Mouse (Mus musculus) kidney, postnatal 14 days (tissue): Measurements from ENCODE around the gene Gm4792.

ENCODE experiments used
- DNase-seq: peaks from one replicate; pipeline ENCODE4 v3.0.0; 2022; ENCODE audit warnings: mixed read lengths

The Gm4792 gene

DNA sequence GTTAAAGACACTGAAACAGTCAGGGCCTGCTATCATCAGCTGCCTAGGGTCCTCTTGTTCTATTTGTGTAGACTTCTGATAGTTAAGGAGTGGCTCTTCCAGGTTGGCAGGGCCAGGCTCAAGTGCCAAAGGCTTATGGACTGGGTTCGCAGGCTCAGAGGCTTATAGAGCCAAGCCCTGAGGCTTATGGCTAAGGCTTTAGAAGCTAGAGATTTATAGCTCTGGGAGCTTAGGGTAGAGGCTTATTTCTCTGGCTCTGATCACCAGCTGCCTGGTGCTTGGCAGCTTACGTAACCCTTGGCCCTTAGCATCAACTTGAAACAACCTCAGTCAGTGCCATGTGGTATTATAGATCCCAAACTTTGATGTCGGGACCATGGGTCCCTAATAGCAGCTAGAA lies at the start of gene Gm4792:
Gm4792 (minus strand) TSS at position 233 of the 400 bp plus-strand sequence.
- no peak for DNase-seq

DNA sequence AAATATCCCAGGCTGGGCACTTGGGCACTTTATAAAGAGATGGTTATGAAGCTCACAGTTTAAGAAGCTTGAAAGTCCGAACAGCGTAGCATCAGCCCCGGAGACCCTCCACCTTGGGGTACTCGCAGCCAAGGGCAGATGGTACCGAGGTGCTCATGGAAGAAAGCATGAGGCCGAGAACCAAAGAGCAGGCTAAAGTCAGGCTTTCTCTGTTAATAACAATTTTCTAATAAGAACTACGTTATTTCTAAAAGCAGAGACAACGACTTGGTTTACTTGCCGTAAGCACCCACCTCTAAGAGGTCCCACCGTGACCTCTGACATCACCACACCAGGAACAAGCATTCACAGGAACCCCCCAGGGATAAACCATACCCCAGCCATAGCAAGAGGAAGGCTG lies 49.5 kb upstream of the Gm4792 start:
- DNase-seq = no peak

DNA sequence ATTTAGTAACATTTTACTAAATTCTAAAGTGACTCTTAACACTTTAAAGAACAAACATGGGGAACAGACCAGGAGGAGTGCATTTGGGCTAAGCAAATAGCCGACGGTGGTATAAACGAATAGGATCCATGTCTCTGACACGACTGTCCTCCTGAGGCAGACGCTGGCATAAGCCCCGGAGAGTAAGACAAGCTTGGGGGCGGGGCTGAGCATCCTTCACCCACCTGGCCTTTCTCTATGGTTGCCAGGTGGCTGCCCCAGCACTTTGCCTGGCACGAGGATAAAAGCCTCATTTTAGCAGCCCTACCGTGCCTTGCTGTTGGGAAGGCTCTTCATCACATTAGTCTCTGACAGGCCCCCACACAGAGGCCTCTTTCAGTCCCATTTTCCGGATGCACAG lies 48.8 kb upstream of the Gm4792 start:
- no peak for DNase-seq

DNA sequence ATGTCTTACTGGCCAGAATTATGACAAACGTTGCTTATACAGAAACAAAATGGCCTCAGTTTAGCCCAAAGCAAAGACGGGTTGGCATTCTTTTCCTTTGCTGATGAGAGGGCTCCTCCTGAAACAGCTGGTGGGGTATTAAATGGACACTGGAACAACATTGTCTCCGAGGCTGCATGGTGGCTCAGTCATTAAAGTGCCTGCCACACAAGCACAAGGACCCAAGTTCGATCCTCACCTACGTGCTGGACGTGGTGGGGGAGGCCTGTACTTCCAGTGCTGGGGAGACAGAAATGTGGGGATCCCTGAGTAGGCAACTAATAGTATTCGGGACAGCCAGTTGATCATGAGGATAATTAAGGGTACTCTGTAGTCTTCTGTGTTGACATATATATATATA lies 48.1 kb upstream of the Gm4792 start:
- no peak for DNase-seq

DNA sequence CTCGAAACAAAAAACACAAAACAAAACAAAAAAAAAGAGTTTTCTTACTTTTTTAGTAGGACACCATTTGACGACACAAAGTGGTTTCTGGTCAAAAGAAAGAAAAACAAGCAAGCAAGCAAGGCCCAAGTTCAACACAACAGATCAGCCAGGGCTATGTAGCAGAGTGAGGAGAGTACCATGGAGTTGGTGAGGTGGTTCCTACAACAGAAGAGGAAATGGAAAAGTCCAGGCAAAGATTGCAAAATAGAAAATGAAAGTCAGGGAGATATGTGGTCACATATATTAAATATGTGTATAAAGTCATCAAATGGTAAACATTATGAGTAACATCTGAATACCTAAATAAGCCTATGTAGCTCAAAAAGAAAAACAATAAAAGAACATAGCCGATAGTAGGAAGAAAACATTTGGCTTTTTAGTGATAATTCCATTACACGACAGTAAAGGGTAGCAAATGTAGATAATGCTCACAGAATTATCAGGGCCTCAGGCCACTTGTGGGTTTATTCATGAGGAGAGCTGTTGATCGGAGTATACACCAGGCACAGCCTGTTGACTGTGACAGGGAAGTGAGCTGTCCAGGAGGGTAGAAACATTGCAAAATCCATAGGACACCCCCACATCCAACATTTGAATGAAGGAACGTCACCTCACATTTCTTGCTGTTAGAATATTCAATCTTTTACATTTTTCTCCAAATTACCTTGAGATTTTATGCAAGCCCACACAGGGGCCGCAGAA lies 47.2 kb upstream of the Gm4792 start:
- no peak for DNase-seq

DNA sequence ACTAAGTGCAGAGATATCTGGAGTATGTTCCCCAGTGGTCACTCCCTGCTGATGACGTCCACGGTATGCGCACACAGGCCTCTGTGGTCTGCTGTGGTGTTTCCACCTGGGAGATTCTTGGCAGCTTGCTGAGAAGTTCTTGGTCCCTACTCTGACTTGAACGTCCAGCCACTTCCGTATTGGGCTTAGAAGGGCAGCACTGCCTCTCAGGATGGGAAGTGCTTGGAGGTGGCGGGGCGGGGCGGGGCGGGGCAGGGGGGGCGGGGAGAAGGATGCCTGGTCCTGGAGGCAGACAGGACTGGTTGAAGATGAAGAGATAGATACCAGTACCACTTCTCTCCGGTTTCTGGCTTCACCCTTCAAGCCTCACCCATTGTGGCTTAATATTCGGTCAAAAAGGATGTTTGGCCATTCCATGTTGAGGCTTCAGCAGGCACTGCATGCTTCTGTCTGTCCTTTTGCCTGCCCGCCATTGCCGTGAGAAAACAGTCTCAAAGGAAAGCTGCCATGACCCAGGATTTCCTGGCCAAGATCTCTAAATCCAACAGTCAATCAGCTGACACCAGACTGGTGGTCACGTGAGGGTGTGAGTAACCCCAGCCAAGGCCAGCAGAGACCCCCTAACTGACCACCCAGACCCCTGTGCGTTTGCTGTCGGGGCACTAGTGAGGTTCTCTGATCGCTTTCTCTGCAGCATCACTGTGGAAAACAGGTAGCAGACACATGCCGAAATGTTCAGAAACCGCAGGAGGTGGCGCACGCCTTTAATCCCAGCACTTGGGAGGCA lies 46.3 kb upstream of the Gm4792 start:
- no peak for DNase-seq

DNA sequence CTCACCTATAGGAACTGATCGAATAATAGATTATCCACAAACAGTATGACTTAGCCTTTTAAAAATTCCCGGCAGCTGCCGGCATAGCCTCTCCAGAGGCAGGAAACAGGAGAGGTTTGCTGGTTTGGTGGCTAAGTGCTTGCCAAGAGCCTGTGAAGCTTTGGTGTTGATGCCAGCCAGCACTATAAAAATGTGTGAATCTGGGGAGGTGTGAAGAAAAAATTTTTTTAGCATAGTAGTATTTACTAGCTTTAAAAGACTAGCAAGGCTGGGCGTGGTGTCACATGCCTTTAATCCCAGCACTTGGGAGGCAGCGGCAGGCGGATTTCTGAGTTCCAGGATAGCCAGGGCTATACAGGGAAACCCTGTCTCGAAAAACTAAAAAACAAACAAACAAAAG lies 45.1 kb upstream of the Gm4792 start:
- no peak for DNase-seq

DNA sequence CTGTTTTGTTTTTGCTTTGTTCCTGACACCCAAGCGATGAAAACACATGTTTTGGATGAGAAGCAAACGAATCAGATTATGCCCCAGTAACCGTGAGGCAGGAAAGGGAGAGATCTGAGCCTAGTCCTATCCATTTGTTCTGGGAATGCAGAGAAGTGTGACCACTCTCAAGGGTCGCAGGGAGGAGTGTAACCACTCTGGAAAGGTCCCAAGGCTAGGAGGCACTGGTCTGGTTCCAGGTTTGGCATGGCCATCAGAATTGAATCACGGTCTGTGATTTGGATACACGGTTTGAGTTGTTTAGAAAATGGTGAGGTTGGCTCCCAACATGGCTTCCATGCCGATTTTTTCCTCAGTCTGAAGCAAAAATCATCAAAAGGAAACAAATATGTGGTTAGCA lies 43.8 kb upstream of the Gm4792 start:
- DNase-seq = no peak

DNA sequence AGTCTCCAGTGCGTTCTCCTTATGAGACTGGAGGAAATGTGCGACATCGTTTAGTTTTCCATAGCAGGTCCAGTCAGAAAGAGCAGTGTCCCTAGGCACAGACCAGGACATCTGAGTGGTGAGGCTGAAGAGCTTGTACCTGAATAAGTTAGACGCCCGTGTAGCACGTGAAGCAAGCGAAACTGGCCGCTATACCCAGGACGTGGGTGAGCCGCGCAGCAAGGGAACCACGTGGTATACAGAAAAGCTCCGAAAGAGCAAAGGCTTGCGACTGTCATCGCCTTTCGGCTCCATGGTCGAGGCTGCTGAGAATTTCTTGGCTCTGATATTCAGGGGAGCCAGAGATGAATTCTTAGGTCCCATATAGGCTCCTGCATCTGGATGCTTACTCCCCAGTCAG lies 43.0 kb upstream of the Gm4792 start:
- DNase-seq = no peak

DNA sequence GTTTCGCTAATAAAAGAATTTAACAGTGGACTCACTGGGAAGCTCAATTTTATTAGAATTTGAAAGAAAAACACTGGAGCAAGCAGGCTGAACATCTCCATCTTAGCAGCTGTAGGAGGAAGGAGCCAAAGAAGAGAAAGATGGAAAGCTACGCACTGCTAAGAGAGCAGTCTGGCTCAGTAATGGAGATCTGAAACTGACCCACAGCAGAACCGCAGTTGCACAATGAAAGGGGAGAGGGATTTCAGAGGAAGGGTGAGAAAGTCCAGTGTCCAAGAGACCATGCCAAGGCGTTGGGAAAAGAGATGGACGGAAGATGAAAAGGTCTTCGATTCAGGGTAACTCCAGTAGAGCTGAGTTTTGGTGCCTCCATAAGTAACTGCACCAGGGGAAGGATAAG lies 37.6 kb upstream of the Gm4792 start:
- no peak for DNase-seq

DNA sequence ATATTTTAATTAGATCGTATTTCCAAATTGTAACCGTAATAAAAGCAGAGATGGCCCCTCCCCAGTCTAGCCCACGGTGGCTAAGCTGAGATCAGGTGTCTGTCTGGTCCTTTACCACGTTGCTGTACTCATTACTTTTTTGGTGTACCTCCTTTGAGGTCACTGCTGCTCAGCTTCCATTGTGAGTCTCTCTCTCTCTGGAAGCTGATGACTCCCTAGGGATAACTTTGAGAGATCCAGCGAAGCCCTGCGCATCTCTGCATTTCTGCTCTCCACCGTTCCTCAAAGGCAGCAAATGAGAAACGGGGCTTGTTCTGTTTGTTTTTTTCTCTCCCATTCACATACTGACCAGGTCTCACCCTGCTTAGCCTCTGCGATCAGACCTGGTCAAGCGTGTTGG lies 36.5 kb upstream of the Gm4792 start:
- DNase-seq = no peak

DNA sequence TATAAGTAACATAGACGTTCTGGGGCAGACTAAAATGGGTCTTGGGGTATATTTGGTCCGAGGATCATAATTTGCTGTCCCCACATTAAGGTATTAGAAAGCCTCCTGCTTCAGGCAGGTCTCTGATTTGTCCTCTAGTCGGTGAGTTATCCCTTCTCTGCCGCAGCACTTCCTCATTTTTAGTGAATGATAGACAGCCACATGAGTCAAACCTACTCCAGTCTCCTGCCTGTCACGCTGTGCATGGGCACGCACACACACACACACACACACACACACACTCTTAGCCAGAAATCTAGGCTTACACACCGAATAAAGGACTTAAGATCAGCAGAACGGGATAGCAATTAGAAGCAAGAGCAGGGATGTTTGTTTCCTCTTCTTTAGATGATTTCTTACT lies 34.8 kb upstream of the Gm4792 start:
- DNase-seq = no peak

DNA sequence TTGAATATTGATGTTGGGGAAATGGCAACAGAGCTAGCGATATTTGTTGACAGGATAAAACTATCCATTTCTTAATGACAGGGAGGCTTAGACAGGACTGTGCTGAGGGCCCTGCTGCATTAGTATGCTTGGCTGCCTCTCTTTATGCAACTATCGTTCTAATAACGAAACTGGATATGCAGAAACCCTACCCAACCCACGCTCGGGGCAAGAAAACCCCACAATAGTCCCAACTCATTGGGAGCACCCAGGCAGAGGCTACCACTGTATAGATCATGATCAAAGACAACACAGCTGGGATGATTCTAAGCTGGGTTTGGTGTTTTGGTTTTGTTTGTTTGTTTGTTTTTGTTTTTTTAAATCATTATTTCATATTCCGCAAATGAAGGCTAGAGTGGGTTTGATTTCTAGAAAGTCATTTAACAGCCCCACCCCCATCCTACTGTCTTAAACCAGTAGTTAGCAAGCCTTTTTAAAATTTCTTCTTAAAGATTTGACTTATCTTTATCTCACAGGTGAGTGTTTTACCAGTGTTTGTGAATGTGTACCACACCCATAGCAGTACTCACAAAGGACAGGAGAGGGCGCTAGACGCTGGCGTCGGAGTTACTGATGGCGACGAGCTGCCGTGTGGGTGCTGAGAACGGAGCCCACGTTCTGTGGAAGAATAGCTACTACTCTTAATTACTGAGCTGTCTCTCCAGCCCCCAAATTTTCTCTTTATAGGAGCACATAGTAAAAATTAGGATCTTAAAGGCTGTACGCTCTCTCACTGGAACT lies 34.0 kb upstream of the Gm4792 start:
- no peak for DNase-seq

DNA sequence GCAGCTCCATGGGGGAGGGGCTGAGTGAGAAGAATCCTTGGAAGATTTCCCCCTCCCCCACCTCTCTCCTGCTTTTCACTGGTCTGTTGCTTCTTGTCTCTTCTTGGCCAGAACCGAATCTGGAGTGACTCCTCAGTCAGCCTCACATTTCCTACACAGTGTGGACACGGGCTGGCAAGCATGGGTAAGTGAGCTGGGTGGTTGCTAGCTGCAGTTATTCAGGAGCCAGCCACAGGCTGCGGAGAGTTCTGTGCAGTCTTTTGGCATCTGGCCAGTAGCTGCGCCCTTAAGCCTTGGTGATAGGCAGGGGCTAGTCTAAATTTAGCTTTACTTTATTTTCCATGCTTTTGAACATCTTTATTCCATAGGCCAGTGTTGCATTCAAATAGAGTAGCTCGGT lies 31.5 kb upstream of the Gm4792 start:
- peak; percentile 21 for DNase-seq

DNA sequence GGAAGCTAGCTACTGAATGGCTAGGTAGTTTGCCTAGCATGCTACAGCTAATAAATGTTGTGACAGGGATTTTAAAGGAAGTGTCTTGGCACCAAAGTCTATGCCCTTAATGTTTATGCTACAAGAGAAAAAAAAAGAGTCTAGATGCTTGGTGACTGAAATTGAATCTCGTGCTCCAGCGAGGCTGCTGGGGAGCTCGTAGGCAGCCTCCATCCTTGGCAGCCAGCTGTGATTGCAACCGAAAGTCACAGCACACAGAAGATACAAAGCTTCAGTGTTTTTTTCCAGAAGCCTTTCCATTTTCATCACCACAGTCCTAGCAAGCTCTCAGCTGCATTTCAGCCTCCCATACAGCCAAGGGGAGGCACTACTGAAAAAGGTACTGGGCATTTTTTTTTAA lies 20.1 kb upstream of the Gm4792 start:
- DNase-seq = no peak

DNA sequence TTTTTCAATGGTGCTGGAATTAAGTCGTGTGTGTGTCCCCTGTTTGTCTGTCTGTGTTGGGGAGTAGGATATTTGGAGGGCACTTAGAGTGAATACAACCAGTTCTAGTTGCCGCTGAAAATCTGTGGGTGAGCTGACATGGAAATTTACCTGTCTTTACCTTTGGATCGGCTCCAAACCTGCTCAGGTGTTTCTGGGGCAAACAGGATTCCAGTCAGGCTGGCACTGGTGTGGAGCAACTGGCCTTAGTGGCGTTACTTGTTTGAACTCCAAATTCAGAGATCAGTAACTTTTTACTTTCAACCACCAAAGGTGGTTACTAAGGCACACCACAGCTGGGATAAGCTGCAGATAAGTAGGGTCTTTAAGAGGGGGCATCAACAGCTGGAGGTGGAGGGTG lies 14.6 kb upstream of the Gm4792 start:
- peak; percentile 59 for DNase-seq

DNA sequence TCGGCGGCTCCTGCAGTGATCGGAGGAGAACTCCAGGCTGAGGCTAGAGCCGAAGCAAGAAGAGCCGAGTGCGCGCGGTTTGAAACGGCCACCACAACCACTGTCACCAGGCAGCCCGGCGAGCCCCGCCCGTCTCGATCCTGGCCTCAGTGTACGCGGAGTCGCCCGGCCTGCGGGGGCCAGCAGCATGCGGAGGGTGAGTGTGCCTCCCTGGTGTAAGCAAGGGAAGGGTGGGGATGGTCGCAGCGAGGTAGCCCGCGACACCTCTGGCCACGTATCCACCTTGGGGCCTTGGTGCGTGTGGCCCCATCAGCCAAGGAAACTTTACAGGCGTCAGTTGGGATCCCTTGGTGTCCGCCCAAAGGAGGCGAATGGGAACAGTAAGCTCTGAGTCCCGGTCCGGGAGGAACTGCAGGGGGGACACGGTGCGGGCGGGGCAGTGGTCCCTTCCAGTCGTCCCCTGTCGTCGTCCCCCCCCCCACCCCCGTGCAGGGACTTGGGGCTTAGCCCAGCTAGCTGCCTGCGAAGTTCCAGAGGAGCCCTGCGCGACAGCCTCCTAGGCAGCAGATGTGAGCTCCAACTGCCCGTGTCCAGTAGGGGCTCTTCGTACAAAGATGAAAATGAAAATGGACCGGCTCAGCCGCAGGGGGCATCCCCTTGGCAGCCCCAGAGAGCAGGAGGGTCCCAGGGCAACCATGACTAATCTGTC lies 13.7 kb upstream of the Gm4792 start:
- DNase-seq = peak; percentile 27

DNA sequence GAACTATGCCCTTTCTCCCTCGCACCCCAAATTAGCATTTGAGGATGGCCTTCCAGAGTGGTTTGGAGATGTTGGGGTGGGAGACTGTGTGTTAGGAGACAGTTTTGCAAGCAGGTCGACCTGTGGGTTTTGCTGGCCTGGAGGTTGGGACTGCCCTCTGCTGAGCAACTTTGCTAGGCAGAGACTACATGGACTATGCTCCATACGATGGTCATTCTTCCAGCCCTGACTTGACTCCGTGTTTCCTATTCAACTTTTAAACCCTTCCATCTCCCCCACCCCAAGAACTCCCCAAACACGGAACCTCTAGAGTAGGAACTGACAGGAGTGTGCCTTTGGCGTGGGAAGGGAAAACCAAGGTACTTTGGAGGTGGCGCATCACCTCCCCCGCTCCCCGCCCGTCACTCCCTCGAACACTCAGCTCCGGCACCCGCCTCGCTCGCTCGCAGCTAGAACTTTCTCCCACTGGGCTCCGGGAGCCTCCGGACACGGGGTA lies 13.1 kb upstream of the Gm4792 start, which contains the start of gene Tmcc3:
Tmcc3 (plus strand) TSS at position 439 of the 496 bp plus-strand sequence.
- peak; percentile 8 for DNase-seq

DNA sequence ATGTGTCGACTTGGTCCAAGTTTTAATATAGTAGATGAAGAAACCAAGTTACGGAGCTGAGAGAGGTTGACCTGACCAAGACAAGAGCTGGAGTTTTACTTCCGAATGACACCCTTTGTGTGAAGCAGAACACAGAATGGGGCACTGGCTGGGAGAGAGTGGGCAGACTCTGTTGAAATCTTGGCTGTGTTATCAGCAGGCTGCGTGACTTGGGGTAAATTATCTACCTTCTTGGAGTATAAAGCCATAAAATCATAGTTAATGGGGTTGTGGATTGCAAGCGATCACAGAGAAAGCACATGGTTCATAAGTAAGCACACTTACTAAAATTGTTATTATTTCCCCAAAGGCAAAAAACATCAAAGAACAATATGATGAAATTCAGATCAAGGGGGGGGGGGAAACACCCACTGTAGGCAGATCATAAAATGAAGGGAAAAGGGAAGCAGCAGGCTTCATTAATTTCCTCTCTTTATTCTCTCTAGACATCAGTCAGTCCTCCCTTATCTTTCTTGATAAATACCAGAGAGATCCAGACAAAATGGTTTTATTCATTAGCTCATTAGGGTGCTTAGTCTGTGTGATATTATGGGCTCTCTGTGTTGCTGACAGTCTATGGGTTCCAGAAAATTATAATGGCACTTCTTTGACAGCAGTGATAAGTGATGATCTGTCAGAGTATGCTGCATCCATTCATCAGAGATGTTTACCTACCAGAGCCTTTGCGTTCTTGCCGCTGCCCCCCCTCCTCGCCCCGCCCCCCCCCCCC lies 12.2 kb upstream of the Gm4792 start:
- DNase-seq = no peak

DNA sequence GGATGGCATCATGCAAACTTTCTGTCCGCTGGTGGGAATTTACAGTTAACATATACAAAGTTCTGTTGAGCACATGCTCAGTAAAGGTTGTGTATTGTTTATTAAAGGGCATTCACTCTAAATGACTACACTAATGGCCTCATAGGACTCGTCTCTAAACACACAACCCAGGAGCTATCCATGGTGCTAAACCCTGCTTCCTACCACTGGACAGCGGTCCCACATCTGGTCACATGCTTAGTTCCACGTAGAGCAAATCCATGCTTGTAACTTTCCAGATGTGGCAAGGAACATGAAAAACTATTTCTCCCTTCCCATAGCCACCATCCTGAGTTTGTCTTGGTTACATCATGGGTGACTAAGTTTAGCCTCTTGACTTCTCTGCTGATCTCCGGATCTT lies 7.0 kb upstream of the Gm4792 start:
- peak; percentile 39 for DNase-seq

DNA sequence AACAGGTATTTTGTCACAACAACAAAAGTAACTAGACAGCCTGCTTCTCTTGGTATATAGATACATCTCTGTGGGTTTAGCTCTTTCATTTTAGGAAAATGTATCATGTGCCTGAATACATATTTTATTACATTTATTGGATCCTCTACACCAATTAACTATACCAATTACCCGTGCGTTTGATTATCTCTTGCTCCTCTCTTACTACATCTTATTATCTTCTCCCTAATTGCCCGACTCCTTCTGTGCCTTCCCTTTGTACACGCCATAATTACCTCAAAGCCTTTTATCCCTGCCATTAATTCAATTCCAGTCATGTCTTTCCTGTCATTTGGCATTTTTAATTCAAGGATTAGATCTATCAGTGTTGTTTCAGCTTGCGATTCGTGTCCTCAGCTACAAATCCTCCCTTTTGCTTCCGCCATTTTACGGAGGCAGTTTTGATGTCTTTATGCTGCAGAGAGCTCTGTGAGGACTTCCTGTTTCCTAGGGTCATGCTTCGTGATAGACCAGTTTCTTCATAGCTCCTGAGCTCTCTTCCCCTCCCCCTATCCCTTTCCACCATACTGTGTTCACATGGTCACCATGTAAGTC lies 5.7 kb upstream of the Gm4792 start:
- DNase-seq = no peak

DNA sequence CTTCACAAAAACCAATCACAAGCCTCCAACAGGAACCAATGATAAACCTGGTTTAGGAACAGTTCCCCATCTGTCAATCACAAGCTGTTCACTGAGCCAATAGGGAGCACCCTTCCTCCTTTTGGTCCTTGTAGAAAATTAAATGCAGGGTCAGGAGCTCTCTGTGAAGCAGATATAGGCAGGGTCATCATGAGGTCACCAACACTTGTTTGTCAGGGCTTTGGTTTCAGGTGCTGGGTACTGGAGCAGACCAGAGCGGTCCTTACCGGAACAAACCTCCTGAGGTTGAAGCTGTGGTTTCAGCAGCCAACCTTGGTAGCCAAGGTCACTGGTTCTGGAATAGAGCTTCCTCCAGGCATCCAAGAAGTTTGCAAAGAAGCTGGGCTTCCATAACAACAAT lies 798 bp upstream of the Gm4792 start:
- peak; percentile 16 for DNase-seq
